Mouse (Mus musculus) kidney, adult 11 months (tissue): ENCODE data around the gene Zbtb12.
A peak's percentile ranks its signal among the peaks of the same experiment; 100 is the strongest.
"Not testable (repeated sequence)": the region's sequence is repeated elsewhere in the genome, so short reads cannot be mapped to it uniquely, and the experiment has no call there.

Experiments used
- DNase-seq: peaks from one replicate; pipeline ENCODE4 v3.0.0; 2022

Zbtb12 gene

GRCm38 (mm10) chr17:34874321-34874720 is 5.0 kb upstream of the Zbtb12 start:
- no peak for DNase-seq

GRCm38 (mm10) chr17:34881166-34881565 is 1.9 kb downstream of the Zbtb12 start:
- DNase-seq = no peak

GRCm38 (mm10) chr17:34881683-34882310 is 2.5 kb downstream of the Zbtb12 start, which contains the start of gene Gm20547:
Gm20547 (minus strand) TSS chr17:34882042.
- DNase-seq = peak; percentile 36

- no peak for DNase-seq
These were observed 4.0 kb downstream of the Zbtb12 start for GRCm38 (mm10) chr17:34883332-34883731.

- no peak for DNase-seq
These were observed 5.4 kb downstream of the Zbtb12 start for GRCm38 (mm10) chr17:34884704-34885103.

GRCm38 (mm10) chr17:34885615-34886014 is 6.3 kb downstream of the Zbtb12 start:
- no peak for DNase-seq

GRCm38 (mm10) chr17:34887942-34888341 is 8.7 kb downstream of the Zbtb12 start:
- DNase-seq = no peak

- no peak for DNase-seq
These were observed 10.9 kb downstream of the Zbtb12 start for GRCm38 (mm10) chr17:34890074-34890743.

GRCm38 (mm10) chr17:34891377-34891776 is 12.1 kb downstream of the Zbtb12 start:
- DNase-seq = no peak

- DNase-seq = no peak
These were observed 14.0 kb downstream of the Zbtb12 start for GRCm38 (mm10) chr17:34893072-34893824.

GRCm38 (mm10) chr17:34894074-34894597 is 14.9 kb downstream of the Zbtb12 start:
- peak; percentile 92 for DNase-seq

- DNase-seq = peak; percentile 44
These were observed 15.7 kb downstream of the Zbtb12 start for GRCm38 (mm10) chr17:34894801-34895530.

GRCm38 (mm10) chr17:34895724-34896123 is 16.4 kb downstream of the Zbtb12 start:
- no peak for DNase-seq

GRCm38 (mm10) chr17:34896366-34896765 is 17.1 kb downstream of the Zbtb12 start:
- no peak for DNase-seq

- peak; percentile 55 for DNase-seq
These were observed 18.3 kb downstream of the Zbtb12 start for GRCm38 (mm10) chr17:34897373-34898159.

- peak; percentile 79 for DNase-seq
These were observed 18.9 kb downstream of the Zbtb12 start, which contains the start of the genes C2 and Ehmt2 for GRCm38 (mm10) chr17:34898160-34898586. C2 (minus strand) TSS chr17:34898265. Ehmt2 (plus strand) TSS chr17:34898469.

GRCm38 (mm10) chr17:34898706-34899052 is 19.4 kb downstream of the Zbtb12 start:
- no peak for DNase-seq

GRCm38 (mm10) chr17:34899053-34899889 is 20.0 kb downstream of the Zbtb12 start:
- DNase-seq = no peak

- DNase-seq = no peak
These were observed 20.6 kb downstream of the Zbtb12 start for GRCm38 (mm10) chr17:34899890-34900243.

- not testable (repeated sequence) for DNase-seq
These were observed 21.5 kb downstream of the Zbtb12 start for GRCm38 (mm10) chr17:34900826-34901225.

- DNase-seq = not testable (repeated sequence)
These were observed 22.7 kb downstream of the Zbtb12 start for GRCm38 (mm10) chr17:34901948-34902347.
